Mouse (Mus musculus): Measurements from ENCODE around the gene Rpl27a. TPM values are rescaled to one million over a fixed set of nuclear protein-coding genes. Genes with fewer than 3 reads are reported as not detected.

Rpl27a gene
- polyA plus RNA-seq, 1 experiment from 2014 or later, result 140 TPM

GRCm38 (mm10) chr7:109566327-109566726 is 47.4 kb downstream of the Rpl27a start:
- Histone ChIP-seq H3K27me3 (no peaks in the 10 kb centered on the region), H3K36me3 (peaks cover 10% of the 10 kb centered on the region; the same call in 1 of the 2 replicates), H3K4me2 (replicated peaks) (no peak overlapping the region), H3K27ac (replicated peaks) (no peak overlapping the region), H3K9ac (no peak overlapping the region), H3K4me1 (peaks cover 25% of the 10 kb centered on the region), H3K4me3 (replicated peaks) (no peak overlapping the region), H3K9me3 (replicated peaks) (no peaks in the 10 kb centered on the region)
- no peak for ATAC-seq (ENCODE audit: insufficient number of reproducible peaks, low FRiP score, low TSS enrichment, low read depth)

- ATAC-seq (ENCODE audit: insufficient number of reproducible peaks, low FRiP score, low TSS enrichment, low read depth), result no peak
- Histone ChIP-seq H3K9ac (no peak overlapping the region), H3K27me3 (no peaks in the 10 kb centered on the region), H3K4me2 (replicated peaks) (no peak overlapping the region), H3K27ac (replicated peaks) (no peak overlapping the region), H3K4me3 (replicated peaks) (no peak overlapping the region), H3K36me3 (peaks cover 10% of the 10 kb centered on the region; the same call in 1 of the 2 replicates), H3K4me1 (peaks cover 21% of the 10 kb centered on the region), H3K9me3 (replicated peaks) (no peaks in the 10 kb centered on the region)
- 74% methylated on average over 11 of the region's 11 CpGs for whole genome bisulfite sequencing
These were observed 48.2 kb downstream of the Rpl27a start for GRCm38 (mm10) chr7:109566841-109567768.

- no peak for ATAC-seq (ENCODE audit: insufficient number of reproducible peaks, low FRiP score, low TSS enrichment, low read depth)
- no peaks in the 10 kb centered on the region for H3K27me3 ChIP-seq
- no peaks in the 10 kb centered on the region for H3K9me3 ChIP-seq (replicated peaks)
- WGBS, result 86% methylated on average over 4 of the region's 4 CpGs
- 0 out of 2 replicates have a peak, but pooled peaks cover 7% of the 10 kb centered on the region for H3K4me1 ChIP-seq
- no peak overlapping the region for H3K4me2 ChIP-seq (replicated peaks)
- no peak overlapping the region for H3K27ac ChIP-seq (replicated peaks)
- H3K9ac ChIP-seq, result no peak overlapping the region
- no peak overlapping the region for H3K4me3 ChIP-seq (replicated peaks)
- peaks cover 10% of the 10 kb centered on the region; the same call in 1 of the 2 replicates for H3K36me3 ChIP-seq
These were observed 49.5 kb downstream of the Rpl27a start for GRCm38 (mm10) chr7:109568391-109568892.

Small RNA genes lying within 50 kb of the gene (microRNA-seq; reads per million reads assigned to microRNA genes)
- not detected for gene Gm47284 (ENCODE audit: borderline number of aligned reads)

Other genes with a start within 250 kb of the Rpl27a start
- gene Stk33, start 80.1 kb upstream of the Rpl27a start, polyA plus RNA-seq (2015; fragmentation: Nextera tagmentation; extraction: Ambion mirVana), result 4.6 and 5.3 TPM in 2 replicates
- gene Trim66, start 11.0 kb upstream of the Rpl27a start, polyA plus RNA-seq (2015; fragmentation: Nextera tagmentation; extraction: Ambion mirVana), result 3.9 and 5.6 TPM in 2 replicates
- gene St5, start 184.5 kb downstream of the Rpl27a start, polyA plus RNA-seq (2015; fragmentation: Nextera tagmentation; extraction: Ambion mirVana), result 49.8 and 52.4 TPM in 2 replicates
- 40.9 and 44.8 TPM in 2 replicates for gene Akip1, start 184.5 kb downstream of the Rpl27a start, polyA plus RNA-seq (2015; fragmentation: Nextera tagmentation; extraction: Ambion mirVana)
- gene BC051019, start 204.7 kb downstream of the Rpl27a start, polyA plus RNA-seq (2015; fragmentation: Nextera tagmentation; extraction: Ambion mirVana), result 7.4 and 14.7 TPM in 2 replicates
- gene Ascl3, start 212.6 kb downstream of the Rpl27a start, polyA plus RNA-seq (2015; fragmentation: Nextera tagmentation; extraction: Ambion mirVana), result 0.50 and 0.57 TPM in 2 replicates
- 67.6 and 68.1 TPM in 2 replicates for gene Tmem9b, start 233.7 kb downstream of the Rpl27a start, polyA plus RNA-seq (2015; fragmentation: Nextera tagmentation; extraction: Ambion mirVana)

Data from embryonic facial prominence, embryonic 15.5 days (tissue).